Mouse (Mus musculus) v-Abl transformed pro-B cells (cell line): ENCODE measurements at regions not wholly inside any gene's neighbourhood (a gene's known extent, or its start where the extent isn't known, plus 50 kb on each side); places are given as distances from the start of the nearest gene placed in this dataset.
"Not testable (repeated sequence)": the region's sequence is repeated elsewhere in the genome, so short reads cannot be mapped to it uniquely, and the experiment has no call there.

Experiments
- in situ Hi-C, 2 experiments: fragments of 400-800 bp; cut with MboI; formaldehyde crosslinking; loops; one replicate each; pipeline ENCODE4 v1.15.1; 2025; ENCODE audit not compliant: unreplicated experiment in 2 of 2

- in situ Hi-C loops: not testable (repeated sequence)
Observed at GRCm38 (mm10) chr15:53984006-53984405, 99.3 kb downstream of the Gm7489 start.

- in situ Hi-C loops: no loop called here
Observed at GRCm38 (mm10) chr15:53989888-53990287, 105.2 kb downstream of the Gm7489 start.

GRCm38 (mm10) chr15:53995199-53995868, 110.6 kb downstream of the Gm7489 start:
- in situ Hi-C loops: no loop called here

- in situ Hi-C loops: no loop called here
Observed at GRCm38 (mm10) chr15:53998600-53999290, 114.0 kb downstream of the Gm7489 start.

GRCm38 (mm10) chr15:54033756-54034155, 149.1 kb downstream of the Gm7489 start:
- in situ Hi-C loops: no loop called here

GRCm38 (mm10) chr15:54050711-54051110, 166.0 kb downstream of the Gm7489 start:
- in situ Hi-C loops: no loop called here

- in situ Hi-C loops: loop anchor here (10.0 kb wide), 1 partner anchor 695 kb away; no protein-coding TSS in a partner anchor
Observed at GRCm38 (mm10) chr15:54070005-54070634, 185.4 kb downstream of the Gm7489 start.

GRCm38 (mm10) chr15:54071732-54072131, 187.0 kb downstream of the Gm7489 start:
- in situ Hi-C loops: loop anchor here (10.0 kb wide), 1 partner anchor 693 kb away; no protein-coding TSS in a partner anchor

- in situ Hi-C loops: no loop called here
Observed at GRCm38 (mm10) chr15:54091301-54091700, 206.6 kb downstream of the Gm7489 start.

- in situ Hi-C loops: no loop called here
Observed at GRCm38 (mm10) chr15:54092386-54092785, 207.7 kb downstream of the Gm7489 start.

- in situ Hi-C loops: no loop called here
Observed at GRCm38 (mm10) chr15:54097498-54097897, 212.8 kb downstream of the Gm7489 start.

- in situ Hi-C loops: no loop called here
Observed at GRCm38 (mm10) chr15:54112406-54112805, 227.7 kb downstream of the Gm7489 start.

- in situ Hi-C loops: no loop called here
Observed at GRCm38 (mm10) chr15:54114096-54114512, 229.4 kb downstream of the Gm7489 start.

- in situ Hi-C loops: no loop called here
Observed at GRCm38 (mm10) chr15:54117967-54118538, 233.3 kb downstream of the Gm7489 start.

- in situ Hi-C loops: no loop called here
Observed at GRCm38 (mm10) chr15:54120456-54120855, 235.8 kb downstream of the Gm7489 start.

- in situ Hi-C loops: no loop called here
Observed at GRCm38 (mm10) chr15:54164350-54164749, 279.6 kb downstream of the Gm7489 start.

GRCm38 (mm10) chr15:54167842-54168361, 283.2 kb downstream of the Gm7489 start:
- in situ Hi-C loops: no loop called here

GRCm38 (mm10) chr15:54177221-54177620, 292.5 kb downstream of the Gm7489 start:
- in situ Hi-C loops: no loop called here

GRCm38 (mm10) chr15:54177791-54178190, 293.1 kb downstream of the Gm7489 start:
- in situ Hi-C loops: no loop called here
